Mouse (Mus musculus) embryo, embryonic 11.5 days (tissue): ENCODE measurements around the gene Olfr318.
"Not testable (repeated sequence)": the region's sequence is repeated elsewhere in the genome, so short reads cannot be mapped to it uniquely, and the experiment has no call there.

Source experiments
- DNase-seq: peaks from one replicate; pipeline ENCODE4 v3.0.0-alpha.2; 2012; ENCODE audit warnings: low read depth, low spot score

Gene Olfr318

GRCm38 (mm10) chr11:58723914-58724313, at the start of gene Olfr318:
Gene Olfr318 (minus strand): TSS chr11:58724014.
- DNase-seq = no peak

DNA sequence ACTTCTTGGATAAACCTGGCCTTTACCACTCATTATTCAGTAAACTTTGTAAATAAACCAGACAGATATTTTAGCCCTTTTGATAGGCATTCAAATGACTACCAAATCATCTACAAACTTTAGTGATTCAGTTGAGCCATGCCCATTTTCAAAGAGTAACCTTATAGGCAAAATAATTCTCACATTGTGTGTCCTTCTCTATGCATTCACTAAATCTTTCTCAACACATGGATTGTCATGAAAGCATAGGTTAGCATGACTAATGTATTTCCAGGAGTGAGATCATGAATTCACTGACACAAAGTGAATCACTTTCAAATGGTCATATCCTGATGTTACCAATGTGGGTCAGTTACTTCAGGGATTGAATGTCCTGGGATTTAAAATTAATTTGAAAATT, 49.1 kb upstream of the Olfr318 start, which contains the start of gene Olfr315:
Gene Olfr315, plus strand, starts transcription at position 301 of the 400 bp plus-strand sequence.
- no peak for DNase-seq

DNA sequence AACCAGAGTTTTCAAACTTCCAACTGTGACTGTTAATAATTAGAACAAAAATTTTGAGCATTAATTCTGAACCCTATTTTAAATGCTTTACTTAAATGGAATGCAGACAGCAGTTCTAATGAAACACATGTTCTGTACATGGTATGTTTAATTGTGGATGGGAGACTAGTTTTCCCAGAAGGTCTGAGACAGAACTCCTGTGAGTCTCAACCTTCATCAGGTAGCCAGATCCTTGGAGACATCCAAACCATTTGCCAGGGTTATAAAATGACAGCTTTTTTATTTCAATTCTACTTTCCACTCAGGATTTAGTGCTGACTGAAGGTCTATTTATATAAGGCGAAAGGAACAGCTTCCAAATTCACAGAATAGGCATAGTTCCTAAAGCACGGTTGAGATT, 28.6 kb upstream of the Olfr318 start, which contains the start of gene Olfr316:
Gene Olfr316, plus strand, starts transcription at position 301 of the 400 bp plus-strand sequence.
- no peak for DNase-seq

DNA sequence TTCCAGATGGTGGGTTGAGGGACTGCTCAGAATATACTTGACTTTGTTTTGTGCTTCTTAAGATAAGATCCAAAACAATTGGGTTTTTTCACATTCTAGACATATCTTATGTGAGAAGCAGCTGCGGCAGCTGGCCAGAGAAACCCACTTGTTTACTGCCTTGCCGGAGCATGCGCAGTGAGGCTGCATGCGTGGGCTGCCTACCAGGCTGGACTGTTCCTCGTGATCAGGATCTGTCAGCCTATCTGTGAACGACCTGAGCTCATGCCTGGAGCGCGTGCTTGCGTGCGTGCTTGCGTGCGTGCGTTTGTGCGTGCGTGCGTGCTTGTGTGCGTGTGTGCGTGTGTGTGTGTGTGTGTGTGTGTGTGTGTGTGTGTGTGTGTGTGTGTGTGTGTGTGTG, 27.3 kb upstream of the Olfr318 start:
- not testable (repeated sequence) for DNase-seq

GRCm38 (mm10) chr11:58738792-58739262, 15.0 kb upstream of the Olfr318 start, which contains the start of gene Olfr317:
Gene Olfr317 (minus strand): TSS chr11:58739212.
- DNase-seq = no peak

DNA sequence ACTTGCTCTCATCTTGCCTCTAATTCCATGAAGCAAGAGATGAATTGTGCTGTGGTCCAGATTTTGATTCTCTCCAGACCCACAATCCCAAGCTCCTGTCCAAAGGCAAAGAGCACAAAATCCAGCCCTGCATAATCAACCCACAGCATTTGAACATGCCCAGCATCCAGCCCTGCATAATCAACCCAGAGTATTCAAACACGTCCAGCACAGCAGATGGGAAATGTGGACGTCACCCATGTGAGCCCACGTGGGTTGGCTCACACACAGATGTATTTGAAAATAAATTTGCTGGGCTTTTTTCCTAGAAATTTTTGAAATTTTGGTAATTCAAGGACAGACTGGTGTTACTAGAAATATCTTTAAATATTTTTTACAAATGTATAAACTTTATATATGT, 9.6 kb upstream of the Olfr318 start:
- no peak for DNase-seq

GRCm38 (mm10) chr11:58727896-58728650, 4.3 kb upstream of the Olfr318 start:
- not testable (repeated sequence) for DNase-seq

DNA sequence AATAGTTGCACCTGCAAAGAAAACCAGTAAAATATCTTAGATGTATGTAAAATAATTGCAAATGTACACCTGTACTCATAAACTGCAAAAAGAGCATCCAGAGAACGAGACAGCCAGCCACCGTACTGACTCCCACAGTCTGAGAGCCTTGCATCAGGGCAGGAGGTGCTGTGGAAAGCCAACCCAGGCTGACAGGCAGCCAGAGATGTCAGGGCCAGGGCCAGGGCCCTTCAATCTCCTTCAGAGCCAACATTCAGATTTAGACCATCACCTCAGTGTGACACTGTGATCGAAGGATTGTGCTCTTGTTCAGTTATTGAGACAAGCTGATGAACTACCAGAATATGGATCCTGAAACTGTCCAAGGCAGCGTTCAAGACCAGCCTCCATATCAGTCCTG, 4.1 kb downstream of the Olfr318 start:
- DNase-seq = no peak

GRCm38 (mm10) chr11:58717723-58718122, 6.1 kb downstream of the Olfr318 start:
- DNase-seq = not testable (repeated sequence)

- no peak for DNase-seq
These were observed 14.7 kb downstream of the Olfr318 start for GRCm38 (mm10) chr11:58709086-58709485.

- no peak for DNase-seq
These were observed 25.0 kb downstream of the Olfr318 start, which contains the start of gene Olfr319 for GRCm38 (mm10) chr11:58698862-58699261. Gene Olfr319 (plus strand): TSS chr11:58699162.

- DNase-seq = no peak
These were observed 43.0 kb downstream of the Olfr318 start, which contains the start of gene Olfr320 for GRCm38 (mm10) chr11:58680799-58681198. Gene Olfr320 (plus strand): TSS chr11:58681099.

GRCm38 (mm10) chr11:58671825-58672224, 52.0 kb downstream of the Olfr318 start:
- no peak for DNase-seq

DNA sequence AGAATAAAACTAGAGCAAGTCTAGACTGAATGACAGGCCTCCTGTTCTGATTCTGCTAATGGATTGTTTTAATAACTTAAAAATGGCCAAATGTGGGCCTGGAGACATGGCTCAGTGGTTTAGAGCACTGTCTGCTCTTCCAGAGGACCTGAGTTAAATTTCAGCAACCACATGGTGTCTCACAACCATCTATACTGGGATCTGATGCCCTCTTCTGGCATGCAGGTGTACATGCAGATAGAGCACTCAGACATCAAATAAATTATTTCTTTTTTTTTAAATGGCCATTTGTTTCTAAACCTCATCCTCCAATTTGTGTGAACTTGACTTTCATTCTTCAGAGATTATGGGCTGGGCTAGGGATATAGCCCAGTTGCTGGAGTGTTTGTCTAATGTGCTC, 54.6 kb downstream of the Olfr318 start:
- no peak for DNase-seq
